Mouse (Mus musculus) layer of hippocampus, postnatal 14 days (tissue): ENCODE measurements around the gene Adam1a. TPM values are rescaled to one million over a fixed set of nuclear protein-coding genes. Genes with fewer than 3 reads are reported as not detected.
"Not testable (repeated sequence)": the region's sequence is repeated elsewhere in the genome, so short reads cannot be mapped to it uniquely, and the experiment has no call there.

Experiments used
- DNase-seq, 2 experiments: peaks; one replicate each; pipeline ENCODE4 v3.0.0; 2021 to 2022; ENCODE audit warnings: low spot score in 2 of 2, mixed read lengths in 1 of 2
- total RNA-seq, 2 experiments: library from RNA; stranded (reverse); gene quantifications; 2 replicates each; pipeline ENCODE4 v1.2.3; 2021

The Adam1a gene
- total RNA-seq, 2 experiments from 2014 or later: 11.1 to 11.7 TPM

DNA sequence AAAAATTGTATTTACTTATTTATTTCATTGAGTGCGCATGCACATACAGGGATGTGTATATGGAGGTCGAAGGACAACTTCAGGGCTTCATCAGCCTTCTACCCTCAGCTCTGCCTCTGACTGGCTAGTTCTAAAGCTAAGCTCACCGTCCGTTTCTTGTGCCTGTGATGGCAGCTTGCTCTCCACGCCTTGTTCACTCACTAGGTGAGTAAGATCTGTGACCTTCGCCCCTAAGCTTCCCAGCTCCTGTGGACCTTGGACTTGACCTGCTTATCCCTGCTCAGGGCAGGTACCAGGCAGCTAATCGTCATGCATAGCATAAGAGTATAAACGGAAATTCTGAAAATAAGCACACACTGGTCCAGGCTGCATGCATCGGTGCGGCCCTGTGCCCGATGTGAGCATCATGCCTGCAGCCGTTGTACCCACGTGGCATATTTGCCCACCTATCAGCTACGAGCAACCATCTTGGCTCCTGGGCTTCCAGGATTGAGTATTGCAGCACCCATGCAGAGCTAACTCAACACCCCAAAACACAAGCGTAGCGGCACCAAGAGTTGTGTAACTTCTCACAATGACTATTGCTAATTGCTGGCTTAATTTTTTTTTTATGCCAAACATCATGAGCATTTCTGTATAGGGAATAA is 20.9 kb upstream of the Adam1a start:
- no peak for DNase-seq

DNA sequence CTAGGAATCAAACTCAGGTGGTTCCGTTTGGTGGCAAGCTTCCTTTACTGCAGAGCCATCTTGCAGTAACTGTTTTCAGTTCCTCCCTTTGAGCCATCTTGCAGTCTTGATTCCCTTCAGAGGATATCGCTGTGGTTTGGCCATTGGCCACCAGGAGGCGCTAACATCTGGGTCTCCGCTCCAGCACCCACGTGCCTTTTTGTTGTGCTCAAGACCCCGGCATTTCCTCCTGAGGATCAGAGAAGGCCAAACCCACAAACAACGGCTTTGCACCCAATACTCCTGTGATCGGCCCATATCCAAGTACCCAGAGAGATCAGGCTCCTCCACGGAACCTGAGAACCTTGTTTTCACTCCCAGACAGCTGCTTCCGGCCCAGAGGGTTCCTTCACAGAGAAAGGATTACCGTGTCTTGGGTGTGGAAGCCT is 19.2 kb upstream of the Adam1a start:
- peak; percentile 69 to 79 for DNase-seq

DNA sequence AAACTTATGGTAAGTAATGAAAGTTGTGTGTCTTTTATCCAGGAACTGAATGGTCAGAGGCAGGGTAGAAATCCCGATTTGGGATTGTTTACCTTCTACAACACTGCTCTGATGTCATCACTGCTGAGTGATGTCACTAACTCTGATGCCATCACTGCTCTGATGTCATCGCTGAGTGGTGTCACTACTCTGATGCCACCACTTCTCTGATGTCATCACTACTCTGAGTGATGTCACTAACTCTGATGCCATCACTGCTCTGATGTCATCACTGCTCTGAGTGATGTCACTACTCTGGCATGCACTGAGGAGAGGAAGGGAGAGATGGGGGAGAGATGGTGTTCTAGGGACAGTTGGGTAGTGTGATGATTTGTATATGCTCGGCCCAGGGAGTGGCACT is 17.2 kb upstream of the Adam1a start:
- DNase-seq: no peak

DNA sequence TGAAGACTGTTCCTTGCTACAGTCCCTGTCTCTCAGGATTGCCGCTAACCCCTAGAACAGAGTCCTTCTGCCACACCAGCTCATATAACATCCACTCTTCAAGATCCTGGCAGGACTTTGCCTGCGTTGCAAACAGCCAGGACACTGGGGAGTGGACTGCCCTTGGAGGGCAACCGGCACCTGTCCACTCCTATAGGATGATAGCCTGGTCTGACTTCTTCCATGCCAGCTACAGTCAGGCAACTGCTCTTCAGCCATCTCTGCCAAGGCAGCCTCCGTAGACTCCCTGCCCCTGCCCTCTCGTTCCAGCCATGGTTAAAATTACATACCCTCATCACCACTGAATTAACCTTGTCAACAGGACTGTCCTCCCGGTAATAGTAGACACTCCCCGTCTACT is 3.9 kb upstream of the Adam1a start:
- no peak for DNase-seq

DNA sequence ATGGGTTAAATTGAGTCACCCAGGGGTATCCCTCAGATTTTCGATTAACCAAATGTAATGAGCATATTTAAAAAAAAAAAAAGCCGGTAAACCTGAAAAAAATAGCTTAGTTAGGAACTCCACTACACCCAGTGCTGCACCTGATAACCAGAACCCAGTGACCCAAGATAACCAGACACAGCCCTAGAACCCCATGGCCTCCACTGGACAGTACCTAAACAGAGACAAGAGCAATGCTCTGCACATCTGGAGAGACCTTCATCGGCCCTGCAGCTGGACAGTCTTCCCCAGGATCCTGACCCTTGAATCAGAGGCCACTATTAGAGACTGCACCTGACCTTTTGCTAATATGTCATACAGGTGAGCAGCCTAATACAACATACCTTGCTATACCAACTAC is 1.8 kb upstream of the Adam1a start:
- DNase-seq: no peak

DNA sequence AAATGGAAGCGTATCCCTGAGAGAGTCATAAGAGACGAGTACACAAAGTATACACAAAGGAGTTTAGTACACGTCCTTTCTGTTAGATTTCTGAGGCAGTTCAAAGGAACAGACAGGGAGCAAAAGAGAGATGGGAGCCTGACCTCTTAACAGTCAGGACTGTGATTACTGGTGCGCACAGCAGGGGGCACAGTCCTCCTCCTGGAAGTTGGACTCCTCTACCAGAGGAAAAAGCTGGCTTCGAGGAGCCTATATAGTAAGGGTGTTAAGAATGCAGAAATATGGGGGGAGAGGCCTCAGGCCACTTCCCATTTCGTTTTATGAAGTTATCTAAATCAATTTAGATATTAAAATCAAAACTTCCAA is 1.2 kb upstream of the Adam1a start:
- peak in 1 of 2 experiments; percentile 38 for DNase-seq

DNA sequence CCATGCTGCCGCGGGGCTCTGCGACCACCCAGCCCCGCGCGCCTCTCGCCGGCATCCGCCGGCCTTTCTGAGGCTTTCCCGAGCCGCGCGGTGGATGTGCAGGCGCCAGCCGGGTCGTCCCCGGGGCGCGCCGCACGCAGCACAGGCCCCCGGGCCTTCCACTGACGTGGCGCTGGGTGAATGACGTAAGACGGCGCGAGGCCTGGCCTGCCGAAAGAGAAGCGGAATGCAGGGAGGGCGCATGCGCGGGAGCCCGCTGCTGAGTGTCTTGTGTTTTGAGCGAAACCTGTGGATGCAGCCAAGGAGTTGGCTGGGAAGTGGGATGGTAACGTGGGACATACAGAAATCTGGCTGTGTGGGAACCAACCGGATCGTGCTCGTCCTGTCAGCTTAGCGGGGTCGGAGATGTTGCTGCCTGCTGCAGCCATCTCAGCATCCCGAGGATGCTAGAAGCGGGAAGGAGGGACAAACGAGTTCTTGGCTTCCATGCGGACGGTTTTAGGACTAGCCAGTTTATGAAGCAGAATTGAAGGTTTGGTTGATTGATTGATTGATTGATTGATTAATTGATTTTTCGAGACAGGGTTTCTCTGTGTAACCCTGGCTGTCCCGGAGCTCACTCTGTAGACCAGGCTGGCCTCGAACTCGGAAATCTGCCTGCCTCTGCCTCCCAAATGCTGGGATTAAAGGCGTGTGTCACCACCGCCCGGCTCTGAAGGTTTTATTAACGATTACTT is 679 bp upstream of the Adam1a start, which contains the start of gene Mapkapk5:
TSS of gene Mapkapk5 (minus strand) at position 113 of the 737 bp plus-strand sequence.
- peak; percentile 98 to 99 for DNase-seq

DNA sequence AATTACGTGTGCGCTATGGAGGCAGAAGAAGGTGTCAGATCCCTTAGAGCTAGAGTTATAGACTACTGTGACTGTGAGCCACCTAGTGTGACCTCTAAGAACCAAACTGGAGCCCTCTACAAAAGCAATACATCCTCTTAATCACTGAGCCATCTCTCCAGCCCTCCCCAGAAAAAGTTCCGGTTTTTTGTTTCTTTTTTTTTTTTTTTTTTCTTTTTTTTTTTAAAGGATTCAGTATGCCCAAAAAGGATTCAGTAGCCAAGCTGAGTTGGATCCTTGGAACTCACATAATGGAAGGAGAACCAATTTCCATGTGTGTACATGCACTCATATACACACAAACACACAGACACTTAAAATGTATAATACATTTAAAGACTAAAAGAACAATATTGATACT is 1.9 kb downstream of the Adam1a start:
- DNase-seq: no peak

DNA sequence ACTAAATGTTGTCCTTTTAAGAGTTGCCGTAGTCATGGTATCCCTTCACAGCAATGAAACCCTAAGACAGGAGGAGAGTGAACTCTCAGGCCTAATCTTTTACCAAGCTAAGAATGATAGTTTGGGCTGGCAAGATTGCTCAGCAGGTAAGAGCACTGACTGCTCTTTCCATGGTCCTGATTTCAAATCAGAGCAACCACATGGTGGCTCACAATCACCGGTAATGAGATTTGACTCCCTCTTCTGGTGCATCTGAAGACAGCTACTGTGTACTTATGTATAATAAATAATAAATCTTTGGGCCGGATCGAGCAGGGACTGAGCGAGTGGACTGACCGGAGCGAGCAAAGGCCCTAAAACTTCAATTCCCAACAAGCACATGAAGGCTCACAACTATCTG is 4.0 kb downstream of the Adam1a start:
- DNase-seq: no peak

DNA sequence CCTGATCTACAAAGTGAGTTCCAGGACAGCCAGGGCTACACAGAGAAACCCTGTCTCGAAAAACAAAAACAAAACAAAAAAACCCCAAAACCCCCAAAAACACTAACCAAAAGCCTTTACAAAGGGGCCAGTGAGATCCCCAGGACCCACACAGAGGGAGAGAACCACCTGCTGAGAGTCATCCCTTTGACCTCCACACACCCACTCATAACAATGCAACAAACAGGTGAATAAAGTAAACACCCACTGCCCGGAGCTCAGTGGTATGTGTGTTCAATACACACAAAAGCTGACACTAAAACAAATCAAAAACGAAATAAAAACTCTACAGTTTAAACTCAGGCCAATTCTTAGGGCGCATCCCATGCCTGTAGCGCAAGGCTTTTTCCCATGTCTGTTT is 5.2 kb downstream of the Adam1a start:
- DNase-seq: no peak

DNA sequence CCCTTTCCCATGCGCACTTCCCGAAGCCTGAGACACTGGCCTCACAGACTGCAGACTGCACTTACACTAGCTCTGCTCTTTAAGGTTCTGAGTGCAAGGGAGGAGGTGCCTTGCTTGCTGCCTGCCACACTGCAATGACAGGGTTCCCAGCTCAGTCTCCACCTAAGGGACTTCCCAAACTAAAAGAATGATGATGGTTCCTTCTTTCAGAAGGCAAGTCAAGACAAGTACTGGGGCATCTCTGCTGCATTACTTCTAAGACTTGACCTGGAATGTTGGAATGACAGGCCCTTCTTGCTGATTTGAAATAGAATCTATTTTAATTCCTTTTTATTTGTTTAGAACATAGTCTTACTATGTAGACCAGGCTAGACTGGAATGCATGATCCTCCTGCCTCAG is 7.7 kb downstream of the Adam1a start:
- no peak for DNase-seq

DNA sequence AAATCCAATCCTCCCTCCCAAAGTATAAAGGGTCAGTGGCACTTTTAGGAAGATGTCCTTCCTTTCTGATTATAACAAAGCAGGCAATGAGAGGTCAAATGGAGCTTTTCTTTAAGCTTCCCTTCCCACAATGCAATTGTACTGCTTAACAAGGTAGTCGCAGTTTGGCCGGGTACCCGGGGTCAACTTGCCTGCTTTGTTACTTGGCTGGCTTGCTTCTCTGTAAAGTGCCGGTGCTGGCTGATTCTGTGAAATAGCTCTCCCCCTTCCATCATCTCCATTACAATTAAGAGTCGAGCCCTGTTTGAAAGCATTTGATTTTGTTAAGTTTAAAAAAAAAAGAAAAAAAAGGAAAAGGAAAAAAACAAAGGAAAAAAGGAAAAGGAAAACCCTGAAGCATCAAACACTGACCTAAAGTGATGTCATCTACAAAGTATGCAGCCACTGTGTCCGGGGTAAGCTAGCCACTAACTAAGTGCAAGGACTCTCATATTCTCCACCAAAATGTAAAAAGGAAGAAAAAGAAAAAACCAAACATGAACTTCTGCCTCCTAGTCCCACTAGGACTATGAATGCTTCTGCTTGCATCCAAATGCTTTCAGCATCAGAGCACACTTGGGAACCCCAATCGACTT is 8.2 kb downstream of the Adam1a start:
- DNase-seq: no peak

DNA sequence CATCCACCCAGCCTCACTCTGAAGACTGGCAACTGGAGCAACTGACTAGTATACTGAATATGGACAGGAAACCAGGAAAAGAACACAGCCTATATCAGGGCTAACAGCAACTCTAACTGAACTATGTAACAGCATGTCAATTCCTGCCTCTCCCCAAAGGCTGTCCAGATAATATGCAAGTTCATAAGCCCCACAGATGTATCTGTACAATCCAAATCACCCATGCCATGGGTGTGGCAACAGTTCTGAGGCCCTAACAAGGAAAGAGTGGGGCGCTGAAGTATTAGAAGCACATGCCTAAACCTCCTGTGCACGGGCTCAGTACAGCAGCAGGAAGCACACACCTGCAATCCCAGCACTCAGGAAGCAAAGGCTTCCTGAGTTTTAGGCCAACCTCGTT is 10.2 kb downstream of the Adam1a start:
- DNase-seq: no peak

DNA sequence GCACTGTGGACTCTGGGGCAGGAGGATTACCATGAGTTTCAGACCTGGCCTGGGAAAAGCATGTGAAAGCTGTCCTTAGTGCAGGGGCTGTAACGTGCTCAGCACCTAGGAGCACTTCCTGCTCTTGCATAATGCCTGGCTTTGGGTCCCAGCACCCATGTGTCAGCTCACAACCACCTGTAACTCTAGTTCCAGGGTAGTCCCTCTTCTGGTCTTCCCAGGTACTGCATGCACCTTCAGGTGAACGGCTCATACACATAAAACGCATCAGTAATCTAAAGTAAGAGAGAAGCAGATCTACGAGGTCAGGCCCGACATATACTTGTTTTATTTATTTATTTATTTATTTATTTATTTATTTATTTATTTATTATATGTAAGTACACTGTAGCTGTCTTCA is 10.8 kb downstream of the Adam1a start:
- no peak for DNase-seq

DNA sequence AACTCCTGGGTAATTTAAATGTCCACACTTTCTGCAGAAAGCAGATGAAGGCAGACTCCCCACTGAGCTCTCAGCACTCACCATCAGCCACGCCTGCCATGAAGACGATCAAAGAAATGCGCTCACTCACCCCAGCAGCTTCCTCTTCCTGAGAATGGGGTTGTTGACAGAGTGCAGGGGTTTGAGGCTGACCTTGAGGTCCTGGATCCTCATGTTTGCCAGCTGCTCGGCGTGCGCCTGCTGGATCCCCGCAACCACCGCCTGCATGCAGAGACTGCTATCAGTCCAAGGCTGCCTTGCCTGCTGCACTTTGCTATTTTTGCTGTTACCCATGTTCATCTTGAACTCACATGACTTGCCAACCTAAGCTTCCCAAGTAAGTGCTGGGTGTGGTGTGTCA is 18.3 kb downstream of the Adam1a start:
- DNase-seq: no peak

DNA sequence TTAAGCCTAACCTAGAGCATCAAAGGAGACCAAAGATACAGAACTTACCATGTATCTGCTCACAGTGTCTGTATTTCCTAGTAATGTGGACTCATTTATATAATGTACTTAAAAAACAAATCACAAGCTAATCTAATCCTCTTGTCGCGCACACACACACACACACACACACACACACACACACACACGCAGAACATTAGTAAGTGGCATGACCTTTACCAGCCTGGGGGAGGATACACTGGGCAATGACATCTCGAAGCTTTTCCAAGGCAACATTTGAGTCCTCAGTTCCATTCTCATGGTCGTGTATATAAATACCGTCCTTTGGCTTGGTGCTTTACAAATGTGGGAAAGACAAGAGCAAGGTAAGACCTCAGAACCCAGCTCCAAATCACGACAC is 18.8 kb downstream of the Adam1a start:
- DNase-seq: no peak

DNA sequence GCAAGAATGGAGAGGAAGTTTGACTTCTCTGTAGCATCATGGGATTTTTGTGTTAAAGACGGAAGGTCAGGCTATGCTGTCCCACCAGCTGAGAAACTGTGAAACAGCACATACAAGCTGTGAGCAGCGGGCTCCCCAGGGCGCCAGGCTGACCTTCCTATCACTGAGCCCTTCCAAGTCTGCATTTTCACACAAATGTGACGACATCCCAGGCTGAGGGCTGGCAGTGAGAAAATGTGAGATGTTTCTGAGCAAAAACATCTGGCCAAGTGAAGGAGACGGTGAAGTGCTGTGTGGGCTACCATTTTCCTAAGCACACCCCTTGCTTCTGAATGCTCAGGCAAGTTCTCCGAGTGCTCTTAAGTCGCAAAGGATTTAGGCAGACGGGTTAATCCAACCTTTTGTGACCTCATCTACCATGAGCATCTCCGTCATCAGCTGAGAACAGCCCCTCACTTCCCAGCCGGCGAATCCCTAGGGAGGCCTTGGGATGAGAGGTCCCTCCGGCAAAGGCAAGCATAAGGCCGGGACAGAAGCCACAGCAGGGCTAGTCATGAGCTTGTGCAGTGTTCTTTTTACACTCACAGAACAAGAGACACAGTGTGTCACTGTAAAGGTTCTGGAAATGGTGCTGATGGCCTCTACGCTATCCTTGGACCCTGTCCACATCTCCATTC is 19.4 kb downstream of the Adam1a start:
- no peak for DNase-seq

DNA sequence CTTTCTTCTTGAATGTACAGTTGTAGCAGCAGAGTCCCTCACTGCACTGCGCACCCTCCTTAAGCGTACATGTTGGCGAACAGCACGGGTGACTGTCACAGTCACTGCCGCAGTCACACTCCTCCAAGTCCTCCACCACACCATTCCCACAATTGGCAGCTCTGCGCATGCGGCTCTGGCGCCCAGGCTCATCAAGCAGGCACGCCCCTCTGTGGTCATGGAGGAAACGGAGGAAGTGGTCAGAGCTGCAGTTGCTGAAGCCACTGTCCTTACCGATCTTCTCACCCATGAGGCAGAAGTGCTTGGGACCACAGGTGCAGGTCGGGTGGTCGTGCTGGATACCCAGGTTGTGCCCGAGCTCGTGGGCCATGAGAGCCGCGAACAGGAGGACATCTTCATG is 25.5 kb downstream of the Adam1a start:
- not testable (repeated sequence) for DNase-seq

DNA sequence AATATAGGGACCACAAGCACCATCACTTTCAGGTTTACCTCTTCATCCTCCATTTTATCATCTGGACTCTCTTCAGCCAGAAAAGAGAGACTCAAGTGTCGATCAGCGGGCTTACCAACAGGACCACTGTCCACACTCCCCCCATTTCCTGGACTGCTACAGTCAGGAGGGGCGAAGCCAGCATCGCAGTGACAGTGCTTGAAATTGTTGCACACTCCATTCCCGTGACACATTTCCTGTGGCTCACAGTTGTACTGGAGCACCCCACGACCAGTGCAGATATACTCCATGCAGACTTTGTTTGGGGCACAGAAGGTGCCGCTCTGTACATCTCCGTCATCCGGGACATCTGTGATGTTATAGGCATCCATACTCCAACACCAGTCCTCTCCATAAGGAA is 26.3 kb downstream of the Adam1a start:
- DNase-seq: no peak

DNA sequence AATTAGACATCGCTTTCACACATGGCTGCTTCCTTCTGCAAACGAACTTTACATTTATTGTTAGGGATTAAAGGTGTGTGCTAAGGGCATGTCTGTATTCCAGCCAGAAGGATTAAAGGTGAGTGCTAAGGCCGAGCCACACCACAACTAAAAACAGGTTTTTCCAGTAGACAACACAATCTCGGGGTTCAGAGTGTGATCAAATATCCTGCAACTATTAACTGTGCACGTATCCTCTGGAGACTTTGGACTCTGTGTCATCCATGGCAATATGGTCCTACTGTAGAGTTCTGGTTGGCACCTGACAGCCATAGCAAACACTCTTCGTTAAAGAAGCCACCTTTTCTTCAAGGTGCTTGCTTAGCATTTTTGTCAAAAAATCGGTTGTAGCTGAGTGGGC is 35.3 kb downstream of the Adam1a start:
- no peak for DNase-seq

DNA sequence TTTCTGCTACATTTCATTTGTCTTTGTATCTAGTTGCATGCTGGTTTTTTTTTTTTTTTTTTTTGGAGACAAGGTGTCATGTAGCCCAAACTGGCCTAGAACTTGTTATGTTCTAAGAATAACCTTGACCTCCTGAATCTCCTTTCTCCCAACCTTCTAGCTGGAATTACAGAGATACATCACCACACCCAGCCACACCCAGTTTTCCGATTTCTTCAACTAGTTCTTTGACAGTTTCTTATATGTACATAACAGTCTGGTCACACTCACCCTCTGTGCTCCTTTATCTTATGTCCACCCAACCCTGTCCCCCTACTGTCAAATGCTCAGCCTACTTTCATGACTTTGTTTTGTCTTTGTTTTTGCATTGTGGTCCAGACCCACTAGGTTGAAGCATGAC is 38.4 kb downstream of the Adam1a start:
- DNase-seq: no peak

DNA sequence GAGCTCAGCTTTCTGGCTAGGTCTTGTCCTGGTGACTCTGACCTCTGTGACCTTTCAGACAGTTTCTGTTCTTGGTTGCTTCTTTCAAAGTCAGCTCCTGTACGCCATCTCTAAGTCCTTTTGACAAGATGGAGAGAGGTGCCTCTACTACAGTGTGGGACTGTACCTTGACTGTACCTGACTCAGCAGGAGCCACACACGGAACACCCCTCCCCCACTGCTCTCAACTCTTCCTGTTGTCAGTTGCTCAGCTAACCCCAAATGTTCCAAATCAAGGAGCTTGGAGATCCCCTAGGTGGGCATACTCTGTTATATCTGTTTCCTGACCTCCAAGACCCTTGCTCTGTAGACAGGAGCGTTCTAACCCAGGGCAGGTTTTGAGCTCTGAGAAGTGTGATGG is 42.1 kb downstream of the Adam1a start, which contains the start of gene Adam1b:
TSS of gene Adam1b (minus strand) at position 205 of the 400 bp plus-strand sequence.
- no peak for DNase-seq
